Mouse (Mus musculus) heart, embryonic 13.5 days (tissue): Measurements from ENCODE around the gene Fhit. TPM values are rescaled to one million over a fixed set of nuclear protein-coding genes. Genes with fewer than 3 reads are reported as not detected.

Experiments used
- ATAC-seq: fragments of 200-750 bp; cut with Nextera tagmentation; 2 replicates; pipeline ENCODE4 v1.8.0; 2017; ENCODE audit warnings: moderate TSS enrichment; ENCODE audit not compliant: insufficient number of reproducible peaks, low FRiP score, low TSS enrichment; ENCODE audit errors: extremely low read depth
- H3K27ac ChIP-seq: fragments of 300-500 bp; sonication (generic); replicated peaks from 2 replicates; pipeline ENCODE4 v1.5.1; 2015; ENCODE audit warnings: moderate library complexity, mild to moderate bottlenecking, inconsistent platforms
- H3K27me3 ChIP-seq: fragments of 300-500 bp; sonication (generic); replicated peaks from 2 replicates; pipeline ENCODE4 v1.6.1; 2015; ENCODE audit warnings: mild to moderate bottlenecking, inconsistent platforms
- H3K36me3 ChIP-seq: fragments of 300-500 bp; sonication (generic); 2 replicates; pipeline ENCODE4 v1.6.1; 2015; ENCODE audit warnings: mild to moderate bottlenecking, inconsistent platforms
- H3K4me1 ChIP-seq: fragments of 300-500 bp; sonication (generic); 2 replicates; pipeline ENCODE4 v1.6.1; 2015; ENCODE audit warnings: inconsistent platforms
- H3K4me2 ChIP-seq: fragments of 300-500 bp; sonication (generic); 2 replicates; pipeline ENCODE4 v1.6.1; 2015; ENCODE audit warnings: inconsistent platforms, mild to moderate bottlenecking, moderate library complexity
- H3K4me3 ChIP-seq: fragments of 300-500 bp; sonication (generic); 2 replicates; pipeline ENCODE4 v1.5.1; 2015; ENCODE audit warnings: moderate library complexity, mild to moderate bottlenecking, inconsistent platforms
- H3K9ac ChIP-seq: fragments of 300-500 bp; sonication (generic); 2 replicates; pipeline ENCODE4 v1.6.1; 2015; ENCODE audit warnings: inconsistent platforms, mild to moderate bottlenecking, moderate library complexity
- H3K9me3 ChIP-seq: fragments of 300-500 bp; sonication (generic); 2 replicates; pipeline ENCODE4 v1.6.1; 2016; ENCODE audit warnings: inconsistent platforms
- WGBS: fragments of 180-500 bp; shearing (Covaris S2); methylation state at CpG from one replicate; pipeline ENCODE4 v1.1.7; 2015; ENCODE audit warnings: mixed read lengths; 5-methylcytosine and 5-hydroxymethylcytosine counted together
- polyA plus RNA-seq: library from polyadenylated mRNA; unstranded; fragments of >200 nt; fragmentation: Nextera tagmentation; extraction: Ambion mirVana; gene quantifications from 2 replicates; pipeline ENCODE4 v1.2.1, GENCODE M21; 2015

The Fhit gene
- polyA plus RNA-seq, 1 experiment from 2014 or later: 4.4 TPM

GRCm38 (mm10) chr14:10485798-10486197 lies 676.0 kb downstream of the Fhit start:
- no peak for ATAC-seq
- 75% methylated on average over 3 of the region's 3 CpGs for WGBS
- Histone ChIP-seq H3K4me3 (no peak overlapping the region), H3K9me3 (no peaks in the 10 kb centered on the region), H3K9ac (no peak overlapping the region), H3K4me2 (no peak overlapping the region), H3K27ac (no peak overlapping the region), H3K27me3 (no peaks in the 10 kb centered on the region), H3K36me3 (no peaks in the 10 kb centered on the region), H3K4me1 (no peaks in the 10 kb centered on the region)

DNA sequence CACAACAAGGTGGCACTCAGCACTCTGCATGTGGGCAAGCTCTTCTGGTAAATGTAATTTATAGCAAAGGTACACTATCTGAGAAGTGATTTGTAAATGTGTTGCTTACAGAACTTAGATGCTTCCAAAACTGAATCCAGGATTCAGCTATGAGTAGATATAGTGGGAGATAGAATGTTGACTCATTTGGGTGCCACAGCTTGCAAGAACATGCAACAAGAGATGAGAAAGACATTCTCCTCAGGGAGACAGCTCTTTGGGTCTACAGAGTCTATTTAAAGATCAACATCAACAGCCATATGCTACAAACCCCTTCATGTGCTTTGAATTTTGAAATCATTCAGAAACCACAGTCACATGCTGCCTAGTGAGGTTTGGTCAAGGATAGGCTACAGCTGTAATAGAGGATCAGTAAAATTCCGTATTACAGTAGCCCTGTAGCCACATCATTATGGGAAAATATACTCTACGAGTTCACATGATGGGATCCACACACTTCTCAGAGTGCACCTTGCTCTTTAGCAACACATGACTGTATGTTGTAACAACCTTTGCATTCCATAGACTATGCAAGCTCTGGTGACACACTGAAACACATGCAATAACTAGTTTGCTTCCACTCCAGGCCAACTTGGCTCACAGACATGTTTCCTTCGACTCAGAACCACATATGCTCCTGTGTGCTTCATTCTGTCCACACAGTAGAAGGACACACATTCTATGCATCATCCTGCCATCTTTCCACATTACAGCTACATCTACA lies 678.8 kb downstream of the Fhit start:
- WGBS: 76% methylated on average over 3 of the region's 3 CpGs
- no peaks in the 10 kb centered on the region for H3K36me3 ChIP-seq
- H3K4me1 ChIP-seq: no peaks in the 10 kb centered on the region

GRCm38 (mm10) chr14:10481370-10481769 lies 680.5 kb downstream of the Fhit start:
- Histone ChIP-seq H3K4me3 (no peak overlapping the region), H3K9ac (no peak overlapping the region), H3K9me3 (no peaks in the 10 kb centered on the region), H3K4me2 (no peak overlapping the region), H3K27ac (no peak overlapping the region), H3K36me3 (no peaks in the 10 kb centered on the region), H3K4me1 (no peaks in the 10 kb centered on the region), H3K27me3 (no peaks in the 10 kb centered on the region)
- WGBS: 63% methylated on average over 2 of the region's 2 CpGs
- no peak for ATAC-seq

More for the DNA sequence above, 678.8 kb downstream of the Fhit start:
- Histone ChIP-seq H3K27me3 (no peaks in the 10 kb centered on the region), H3K4me3 (no peak overlapping the region), H3K9me3 (no peaks in the 10 kb centered on the region), H3K9ac (no peak overlapping the region), H3K27ac (no peak overlapping the region), H3K4me2 (no peak overlapping the region)
- no peak for ATAC-seq

DNA sequence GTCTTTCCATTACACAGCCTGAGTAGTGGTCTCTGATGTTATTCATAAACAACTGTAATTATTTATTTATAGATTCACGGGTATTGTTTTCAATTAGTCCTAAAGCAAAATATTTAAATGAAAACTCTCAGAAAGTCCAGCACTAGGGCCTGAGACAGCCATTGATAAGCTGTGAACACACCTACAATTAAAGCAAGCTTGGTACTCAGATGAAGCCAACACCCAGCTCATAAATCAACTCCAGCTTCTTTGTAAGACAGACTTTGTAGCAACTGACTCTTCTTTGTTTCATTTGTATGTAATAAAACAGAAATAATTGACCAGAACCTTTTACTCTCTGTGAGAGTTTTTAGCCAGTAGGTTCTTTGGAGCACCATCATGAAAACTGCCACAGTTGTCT lies 681.2 kb downstream of the Fhit start:
- WGBS: 45% methylated on average over 1 of the region's 1 CpGs
- Histone ChIP-seq H3K4me2 (no peak overlapping the region), H3K4me1 (no peaks in the 10 kb centered on the region), H3K9ac (no peak overlapping the region), H3K36me3 (no peaks in the 10 kb centered on the region), H3K4me3 (no peak overlapping the region), H3K27ac (no peak overlapping the region), H3K27me3 (no peaks in the 10 kb centered on the region), H3K9me3 (no peaks in the 10 kb centered on the region)
- ATAC-seq: no peak

DNA sequence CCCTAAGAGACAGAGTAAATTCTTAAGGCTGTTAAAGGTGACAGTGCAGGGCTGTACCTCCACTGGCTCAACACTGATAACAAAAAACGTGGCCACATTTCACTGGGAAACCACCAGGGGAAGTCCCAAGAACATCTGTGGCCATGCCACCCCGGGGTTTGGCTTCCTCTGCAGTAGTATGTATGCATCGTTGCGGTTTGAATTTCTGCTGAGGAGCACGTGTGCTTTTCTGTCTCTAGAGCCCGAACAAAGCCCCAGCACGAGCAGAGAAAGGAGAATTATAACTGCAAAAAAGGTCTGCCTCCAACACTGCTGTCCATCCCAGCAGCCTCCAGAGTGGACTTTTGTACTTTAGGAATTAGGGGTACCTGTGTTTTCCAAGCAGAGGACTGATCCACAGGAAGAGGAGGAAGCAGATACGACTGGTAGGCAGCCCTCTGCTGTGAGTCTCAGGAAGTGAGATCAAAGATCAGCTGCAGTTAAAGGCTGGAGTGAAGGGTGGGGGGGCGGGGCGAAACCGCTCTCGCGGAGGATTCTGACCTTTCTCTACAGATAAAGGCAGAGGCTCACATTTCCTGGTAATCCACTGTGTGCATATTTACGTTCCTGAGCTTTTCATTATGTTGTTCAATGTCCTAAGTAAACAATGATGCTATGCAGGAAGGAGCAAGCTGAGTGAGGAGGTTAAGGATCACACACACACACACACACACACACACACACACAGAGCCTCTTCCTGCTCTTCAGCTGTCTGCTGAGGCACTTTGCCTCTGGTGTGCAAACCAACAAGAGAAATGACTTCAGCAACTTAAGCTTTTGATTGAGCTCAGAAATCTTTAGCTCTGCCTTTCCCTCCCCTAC lies 708.6 kb downstream of the Fhit start:
- WGBS: 11% methylated on average over 14 of the region's 14 CpGs
- Histone ChIP-seq H3K36me3 (no peaks in the 10 kb centered on the region), H3K27ac (peak overlapping the region; percentile 55), H3K4me3 (peak overlapping the region; percentile 40), H3K9ac (peak overlapping the region; percentile 53; the same call in 1 of the 2 replicates), H3K4me2 (peak overlapping the region; percentile 66), H3K4me1 (peaks cover 18% of the 10 kb centered on the region), H3K27me3 (no peaks in the 10 kb centered on the region), H3K9me3 (no peaks in the 10 kb centered on the region)
- peak; percentile 37; the same call in 1 of the 2 replicates for ATAC-seq

DNA sequence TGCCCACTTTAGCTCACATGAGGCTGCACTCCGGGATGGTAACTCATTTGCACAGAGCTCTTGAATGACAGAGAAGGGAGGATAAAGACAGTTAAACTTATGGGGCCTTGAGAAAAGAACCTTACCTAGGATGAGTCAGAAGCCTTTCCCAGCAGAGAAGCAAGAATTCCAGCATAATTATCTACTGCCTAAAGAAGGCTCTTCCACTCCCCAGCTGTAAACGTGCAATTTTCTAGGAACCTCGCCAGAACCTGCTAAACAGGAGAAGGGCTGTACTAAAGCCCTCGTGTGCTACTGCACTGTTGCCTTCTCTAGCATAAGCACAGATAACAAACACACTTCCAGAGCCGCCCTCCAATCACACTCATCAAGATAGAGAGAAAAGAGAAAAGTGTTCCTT lies 709.6 kb downstream of the Fhit start:
- no peak for ATAC-seq
- 42% methylated on average over 5 of the region's 5 CpGs for WGBS
- no peak overlapping the region for H3K9ac ChIP-seq

GRCm38 (mm10) chr14:10445360-10445759 lies 716.5 kb downstream of the Fhit start:
- Histone ChIP-seq H3K4me3 (no peak overlapping the region), H3K27me3 (no peaks in the 10 kb centered on the region), H3K9ac (no peak overlapping the region), H3K9me3 (no peaks in the 10 kb centered on the region), H3K27ac (no peak overlapping the region), H3K36me3 (no peaks in the 10 kb centered on the region), H3K4me1 (no peaks in the 10 kb centered on the region), H3K4me2 (no peak overlapping the region)
- ATAC-seq: no peak

More for the DNA sequence above, 709.6 kb downstream of the Fhit start:
- Histone ChIP-seq H3K4me2 (no peak overlapping the region), H3K36me3 (no peaks in the 10 kb centered on the region), H3K9me3 (no peaks in the 10 kb centered on the region), H3K4me3 (no peak overlapping the region), H3K4me1 (peaks cover 18% of the 10 kb centered on the region), H3K27me3 (no peaks in the 10 kb centered on the region), H3K27ac (no peak overlapping the region)

GRCm38 (mm10) chr14:10439007-10439749 lies 722.7 kb downstream of the Fhit start:
- Histone ChIP-seq H3K4me2 (no peak overlapping the region), H3K27ac (no peak overlapping the region), H3K9ac (no peak overlapping the region), H3K4me1 (no peaks in the 10 kb centered on the region), H3K9me3 (no peaks in the 10 kb centered on the region), H3K36me3 (no peaks in the 10 kb centered on the region), H3K4me3 (no peak overlapping the region), H3K27me3 (no peaks in the 10 kb centered on the region)
- no peak for ATAC-seq
- WGBS: 64% methylated on average over 1 of the region's 1 CpGs

DNA sequence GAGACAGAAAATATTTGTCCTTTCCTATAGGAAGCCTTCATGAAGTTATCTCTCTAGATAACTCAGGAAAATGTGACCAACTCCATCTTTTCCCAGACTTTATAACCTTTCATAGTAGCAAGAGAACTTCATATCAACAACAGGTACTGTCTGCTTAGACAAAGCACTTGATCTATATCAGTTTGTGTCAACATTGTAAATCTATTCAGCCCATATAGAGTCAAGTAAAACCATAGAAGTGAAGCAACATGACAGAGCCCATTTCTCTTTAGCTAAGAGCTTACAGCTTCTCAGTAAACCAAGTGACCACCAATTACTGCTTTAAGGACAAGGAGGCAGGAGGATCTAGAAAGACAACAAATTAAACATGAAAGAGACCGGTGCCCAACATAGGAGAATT lies 725.6 kb downstream of the Fhit start:
- no peak overlapping the region for H3K4me2 ChIP-seq
- H3K9ac ChIP-seq: no peak overlapping the region
- H3K36me3 ChIP-seq: no peaks in the 10 kb centered on the region
- 79% methylated on average over 1 of the region's 1 CpGs for WGBS
- H3K4me1 ChIP-seq: no peaks in the 10 kb centered on the region
- no peaks in the 10 kb centered on the region for H3K9me3 ChIP-seq
- H3K27me3 ChIP-seq: no peaks in the 10 kb centered on the region
- H3K27ac ChIP-seq: no peak overlapping the region
- no peak overlapping the region for H3K4me3 ChIP-seq
- ATAC-seq: no peak

DNA sequence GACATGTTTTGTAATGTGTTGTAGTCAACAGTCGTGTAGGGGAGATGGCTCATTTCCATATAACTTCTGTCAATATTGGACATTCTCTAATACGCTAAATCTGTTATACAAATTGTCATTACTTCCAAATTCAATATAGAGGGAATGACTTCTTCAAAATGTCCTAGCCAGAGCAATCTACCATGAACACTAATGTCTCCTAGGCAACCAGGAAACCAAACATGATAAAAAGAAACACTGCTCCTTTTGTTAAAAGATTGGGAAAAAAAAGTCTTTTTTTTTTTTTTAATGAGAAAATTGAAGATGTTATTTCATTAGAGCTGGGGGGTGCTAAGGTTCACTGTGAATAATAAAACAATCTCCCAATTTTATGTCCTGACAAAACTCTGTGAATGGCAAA lies 729.3 kb downstream of the Fhit start:
- no peak for ATAC-seq
- WGBS: 77% methylated on average over 2 of the region's 2 CpGs
- Histone ChIP-seq H3K9me3 (no peaks in the 10 kb centered on the region), H3K4me2 (no peak overlapping the region), H3K27ac (no peak overlapping the region), H3K9ac (no peak overlapping the region), H3K36me3 (no peaks in the 10 kb centered on the region), H3K27me3 (no peaks in the 10 kb centered on the region), H3K4me1 (no peaks in the 10 kb centered on the region), H3K4me3 (no peak overlapping the region)

DNA sequence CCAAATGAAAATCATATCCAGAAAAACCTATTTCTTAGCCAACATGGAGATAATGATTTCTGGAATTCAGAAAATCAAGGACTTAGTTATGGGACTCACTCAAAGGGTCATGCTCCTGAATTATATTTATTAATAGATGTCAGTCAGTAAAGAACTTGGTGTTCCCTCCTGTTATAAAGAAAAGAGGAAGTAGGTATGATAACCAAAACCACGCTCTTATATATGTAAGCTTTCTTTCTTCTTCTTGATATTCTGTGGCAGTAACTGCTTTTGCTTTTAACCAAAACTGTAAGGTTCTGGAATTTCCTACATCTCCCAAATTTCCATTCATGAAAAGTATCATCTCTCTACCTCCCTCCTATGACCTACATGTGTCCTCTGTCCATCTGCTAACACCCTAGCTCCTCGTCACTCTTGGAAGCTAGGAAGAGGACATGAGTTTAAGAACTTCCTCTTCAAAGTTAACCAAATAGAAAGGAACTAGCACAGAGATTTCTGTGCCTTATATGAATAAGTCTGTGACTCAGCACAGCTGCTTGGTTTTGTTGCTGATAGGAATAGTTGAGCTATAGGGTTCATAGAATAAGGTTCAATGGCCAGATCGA lies 731.3 kb downstream of the Fhit start:
- no peak overlapping the region for H3K27ac ChIP-seq

More for the DNA sequence above, 731.3 kb downstream of the Fhit start:
- no peaks in the 10 kb centered on the region for H3K27me3 ChIP-seq
- H3K36me3 ChIP-seq: no peaks in the 10 kb centered on the region
- no peaks in the 10 kb centered on the region for H3K4me1 ChIP-seq
- no peak overlapping the region for H3K4me3 ChIP-seq
- no peak overlapping the region for H3K4me2 ChIP-seq
- no peaks in the 10 kb centered on the region for H3K9me3 ChIP-seq
- H3K9ac ChIP-seq: no peak overlapping the region
- no peak for ATAC-seq
- WGBS: 75% methylated on average over 3 of the region's 3 CpGs
